ENCODE assay signal across 28 mouse cellular contexts in the genomic region with DNA sequence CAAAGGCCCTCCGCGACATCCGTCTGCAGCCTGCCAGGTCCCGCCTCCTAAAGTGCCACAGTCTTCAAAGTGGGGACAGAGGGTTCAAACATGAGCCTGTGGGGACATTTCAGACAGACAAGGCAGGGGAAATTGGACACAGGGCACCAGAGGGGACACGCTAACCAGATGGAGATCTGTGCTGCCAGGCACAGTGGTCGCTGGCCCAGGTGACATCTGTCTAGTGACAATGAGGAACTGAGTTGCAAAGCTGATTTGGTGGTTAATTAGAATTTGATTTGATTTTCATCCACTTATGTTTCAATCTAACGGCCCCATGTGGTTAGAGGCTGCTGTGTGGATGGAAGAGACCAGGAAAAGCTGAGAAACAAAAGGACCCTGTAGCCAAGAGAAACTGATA. TPM values are rescaled to one million over a fixed set of nuclear protein-coding genes. Genes with fewer than 3 reads are reported as not detected.
A peak's percentile ranks its signal among the peaks of the same experiment; 100 is the strongest.
DNase-seq lines count a peak whose midpoint lies in the region; ATAC-seq lines count a peak whose summit lies in the region.
"Had no signal": no experiment of that assay in that cellular context is flagged by ENCODE, and none has a peak within 500 bp of the region (broad histone marks: within the 10 kb centered on the region; RNA-seq: fewer than 3 reads in every experiment).

No protein-coding gene starts in this region.

- H3K36me3 ChIP-seq in midbrain, embryonic 13.5 days = no peaks in the 10 kb centered on the region
- H3K36me3 ChIP-seq in midbrain, embryonic 16.5 days (ENCODE audit: control insufficient read depth, insufficient read depth, low read length) = no peaks in the 10 kb centered on the region
- no peaks in the 10 kb centered on the region for H3K36me3 ChIP-seq in hindbrain, embryonic 13.5 days
- H3K36me3 ChIP-seq in intestine, embryonic 16.5 days (ENCODE audit: control insufficient read depth, insufficient read depth, low read length) = no peaks in the 10 kb centered on the region
- H3K36me3 ChIP-seq: forebrain, embryonic 15.5 days; limb, embryonic 13.5 days; lung, embryonic 15.5 days; midbrain, embryonic 10.5 days; stomach, embryonic 15.5 days had no signal

- 0 out of 2 replicates have a peak overlapping the region, but pooled peaks have one; percentile 10 for H3K27ac ChIP-seq in midbrain, embryonic 13.5 days
- no peak overlapping the region for H3K27ac ChIP-seq in midbrain, embryonic 16.5 days (ENCODE audit: low read length)
- peak overlapping the region; percentile 46; the same call in 1 of the 2 replicates for H3K27ac ChIP-seq in hindbrain, embryonic 13.5 days
- H3K27ac ChIP-seq in intestine, embryonic 16.5 days (ENCODE audit: low read length) = no peak overlapping the region
- H3K27ac ChIP-seq: forebrain, embryonic 15.5 days; gastrocnemius, adult 2 months; limb, embryonic 13.5 days; lung, embryonic 15.5 days; midbrain, embryonic 10.5 days; stomach, embryonic 15.5 days had no signal

- no peak for ATAC-seq in midbrain, embryonic 13.5 days
- no peak for ATAC-seq in midbrain, embryonic 16.5 days
- ATAC-seq in hindbrain, embryonic 13.5 days (ENCODE audit: low FRiP score) = no peak
- no peak for ATAC-seq in granulocyte monocyte progenitor cell, adult 5-6 weeks (replicated peaks; ENCODE audit: poor library complexity, severe bottlenecking)
- no peak for ATAC-seq in intestine, embryonic 16.5 days
- ATAC-seq: forebrain, embryonic 15.5 days; intestine, postnatal 0 days had no signal

- H3K4me1 ChIP-seq in midbrain, embryonic 13.5 days (replicated peaks) = peaks cover 41% of the 10 kb centered on the region
- H3K4me1 ChIP-seq in midbrain, embryonic 16.5 days (ENCODE audit: control insufficient read depth, insufficient read depth, low read length) = peaks cover 15% of the 10 kb centered on the region
- peaks cover 66% of the 10 kb centered on the region for H3K4me1 ChIP-seq in hindbrain, embryonic 13.5 days (replicated peaks)
- H3K4me1 ChIP-seq in intestine, embryonic 16.5 days (ENCODE audit: control insufficient read depth, insufficient read depth, low read length) = no peaks in the 10 kb centered on the region
- H3K4me1 ChIP-seq: limb, embryonic 13.5 days; stomach, embryonic 15.5 days had no signal

- no peak overlapping the region for H3K4me2 ChIP-seq in midbrain, embryonic 13.5 days (replicated peaks)
- no peak overlapping the region for H3K4me2 ChIP-seq in midbrain, embryonic 16.5 days (ENCODE audit: low read length)
- H3K4me2 ChIP-seq in hindbrain, embryonic 13.5 days = no peak overlapping the region
- H3K4me2 ChIP-seq in intestine, embryonic 16.5 days (ENCODE audit: low read depth, low read length) = no peak overlapping the region
- H3K4me2 ChIP-seq: forebrain, embryonic 15.5 days; limb, embryonic 13.5 days; liver, embryonic 11.5 days; lung, embryonic 15.5 days; stomach, embryonic 15.5 days had no signal

- H3K9me3 ChIP-seq in midbrain, embryonic 13.5 days = no peaks in the 10 kb centered on the region
- no peaks in the 10 kb centered on the region for H3K9me3 ChIP-seq in midbrain, embryonic 16.5 days (replicated peaks; ENCODE audit: control insufficient read depth, low read length, poor library complexity, severe bottlenecking)
- H3K9me3 ChIP-seq in hindbrain, embryonic 13.5 days = no peaks in the 10 kb centered on the region
- no peaks in the 10 kb centered on the region for H3K9me3 ChIP-seq in intestine, embryonic 16.5 days (ENCODE audit: control insufficient read depth, low read length)
- H3K9me3 ChIP-seq: forebrain, embryonic 15.5 days; limb, embryonic 13.5 days; lung, embryonic 15.5 days; midbrain, embryonic 10.5 days; stomach, embryonic 15.5 days had no signal

- H3K27me3 ChIP-seq in midbrain, embryonic 13.5 days = peaks cover 6% of the 10 kb centered on the region; the same call in 1 of the 2 replicates
- H3K27me3 ChIP-seq in midbrain, embryonic 16.5 days (ENCODE audit: control insufficient read depth, insufficient read depth, low read depth, low read length) = no peaks in the 10 kb centered on the region
- H3K27me3 ChIP-seq in hindbrain, embryonic 13.5 days = peaks cover 2% of the 10 kb centered on the region; the same call in 1 of the 2 replicates
- H3K27me3 ChIP-seq in intestine, embryonic 16.5 days (replicated peaks; ENCODE audit: control insufficient read depth, insufficient read depth, low read length) = no peaks in the 10 kb centered on the region
- H3K27me3 ChIP-seq: forebrain, embryonic 15.5 days; lung, embryonic 15.5 days had no signal

- H3K4me3 ChIP-seq in midbrain, embryonic 13.5 days (replicated peaks) = no peak overlapping the region
- H3K4me3 ChIP-seq in midbrain, embryonic 16.5 days (ENCODE audit: low read depth, low read length) = no peak overlapping the region
- no peak overlapping the region for H3K4me3 ChIP-seq in hindbrain, embryonic 13.5 days
- H3K4me3 ChIP-seq in intestine, embryonic 16.5 days (ENCODE audit: low read length) = no peak overlapping the region
- H3K4me3 ChIP-seq: forebrain, embryonic 15.5 days; gastrocnemius, adult 2 months; limb, embryonic 13.5 days; lung, embryonic 15.5 days; midbrain, embryonic 10.5 days; stomach, embryonic 15.5 days had no signal

- WGBS in midbrain, embryonic 13.5 days = 71% methylated on average over 7 of the region's 7 CpGs
- WGBS in midbrain, embryonic 16.5 days = 71% methylated on average over 7 of the region's 7 CpGs
- WGBS in hindbrain, embryonic 13.5 days = 58% methylated on average over 7 of the region's 7 CpGs
- 83% methylated on average over 7 of the region's 7 CpGs for WGBS in intestine, embryonic 16.5 days

- no peak overlapping the region for H3K9ac ChIP-seq in midbrain, embryonic 13.5 days (replicated peaks)
- H3K9ac ChIP-seq in midbrain, embryonic 16.5 days (ENCODE audit: low read depth, low read length) = no peak overlapping the region
- H3K9ac ChIP-seq in hindbrain, embryonic 13.5 days = no peak overlapping the region
- no peak overlapping the region for H3K9ac ChIP-seq in intestine, embryonic 16.5 days (ENCODE audit: low read depth, low read length)
- H3K9ac ChIP-seq: forebrain, embryonic 15.5 days; limb, embryonic 13.5 days; lung, embryonic 15.5 days; stomach, embryonic 15.5 days had no signal

- DNase-seq in cerebellum, postnatal 10 days = peak; percentile 70 to 81
- no peak for DNase-seq in cerebellum, postnatal 36 days
- DNase-seq: adrenal gland, postnatal 10 days; cerebellum, adult 11-12 months; cerebellum, postnatal 25 days; gastrocnemius, adult 2 months; heart, postnatal 14 days; kidney, adult 9 months; kidney, postnatal 25 days; right cerebral cortex, postnatal 25 days; thymus, postnatal 14 days had no signal

RNA-seq across cellular contexts. Expression of a gene that starts 28.6 kb away (rescaled TPM):
- 5.0 and 6.8 TPM in 2 replicates for polyA plus RNA-seq in midbrain, embryonic 13.5 days (2015; fragmentation: Nextera tagmentation; extraction: Ambion mirVana)
- polyA plus RNA-seq in midbrain, embryonic 16.5 days (2015; fragmentation: Nextera tagmentation; extraction: Ambion mirVana) = 9.8 and 12.5 TPM in 2 replicates
- 7.1 and 8.8 TPM in 2 replicates for polyA plus RNA-seq in hindbrain, embryonic 13.5 days (2015; fragmentation: Nextera tagmentation; extraction: Ambion mirVana)
- total RNA-seq in granulocyte monocyte progenitor cell, adult 5-6 weeks (2014; fragmentation: Nextera tagmentation) = not detected in 2 replicates
- not detected in 2 replicates for total RNA-seq in granulocyte monocyte progenitor cell, adult 5-6 weeks (2017)
- 0.48 and 0.69 TPM in 2 replicates for polyA plus RNA-seq in intestine, embryonic 16.5 days (2015; fragmentation: Nextera tagmentation; extraction: Ambion mirVana)
- total RNA-seq: CH12.LX; ES-E14; gastrocnemius, adult 2 months; megakaryocyte progenitor cell, adult 5-6 weeks; monocyte, adult 5-6 weeks had no signal
- polyA plus RNA-seq: C2C12 had no signal

Comparison
In these comparisons a context has a peak if more than half of its experiments do, and no peak if none do; other contexts are left out.
1. DNase-seq: peak in cerebellum, postnatal 10 days (2 of 2); none in cerebellum, postnatal 36 days (0 of 2).
2. H3K27ac ChIP-seq: peak in midbrain, embryonic 13.5 days (single experiment) and hindbrain, embryonic 13.5 days (single experiment); none in midbrain, embryonic 16.5 days (single experiment) and intestine, embryonic 16.5 days (single experiment).